Mouse (Mus musculus) c-Kit-negative CD71-positive TER-119-positive erythroid progenitor cells, embryonic 14.5 days (primary cell): Measurements from ENCODE around the gene Padi4.

Experiments
- DNase-seq: peaks from one replicate; pipeline ENCODE4 v3.0.0-alpha.2; 2013; ENCODE audit warnings: low read depth, low spot score

Padi4 gene

GRCm38 (mm10) chr4:140740655-140741054, 33.4 kb downstream of the Padi4 start:
- DNase-seq, result no peak

- peak; percentile 19 for DNase-seq
Observed at GRCm38 (mm10) chr4:140732871-140733270, 41.2 kb downstream of the Padi4 start.

GRCm38 (mm10) chr4:140731654-140732053, 42.4 kb downstream of the Padi4 start:
- no peak for DNase-seq

- DNase-seq, result no peak
Observed at GRCm38 (mm10) chr4:140726907-140727306, 47.1 kb downstream of the Padi4 start.

GRCm38 (mm10) chr4:140724739-140725138, 49.3 kb downstream of the Padi4 start:
- no peak for DNase-seq

GRCm38 (mm10) chr4:140723801-140724200, 50.2 kb downstream of the Padi4 start:
- no peak for DNase-seq

- no peak for DNase-seq
Observed at GRCm38 (mm10) chr4:140723192-140723591, 50.8 kb downstream of the Padi4 start.

GRCm38 (mm10) chr4:140722710-140723109, 51.3 kb downstream of the Padi4 start:
- no peak for DNase-seq

GRCm38 (mm10) chr4:140721968-140722490, 52.0 kb downstream of the Padi4 start:
- no peak for DNase-seq

- DNase-seq, result no peak
Observed at GRCm38 (mm10) chr4:140720091-140720490, 53.9 kb downstream of the Padi4 start.

GRCm38 (mm10) chr4:140718436-140718835, 55.6 kb downstream of the Padi4 start:
- no peak for DNase-seq

- DNase-seq, result no peak
Observed at GRCm38 (mm10) chr4:140716994-140717393, 57.0 kb downstream of the Padi4 start.

- no peak for DNase-seq
Observed at GRCm38 (mm10) chr4:140714586-140714985, 59.5 kb downstream of the Padi4 start.

- no peak for DNase-seq
Observed at GRCm38 (mm10) chr4:140713480-140714365, 60.3 kb downstream of the Padi4 start.

GRCm38 (mm10) chr4:140711360-140711759, 62.7 kb downstream of the Padi4 start:
- DNase-seq, result no peak

GRCm38 (mm10) chr4:140710781-140711180, 63.3 kb downstream of the Padi4 start:
- no peak for DNase-seq

- no peak for DNase-seq
Observed at GRCm38 (mm10) chr4:140709617-140710016, 64.4 kb downstream of the Padi4 start.

GRCm38 (mm10) chr4:140709111-140709510, 64.9 kb downstream of the Padi4 start:
- DNase-seq, result no peak

GRCm38 (mm10) chr4:140708297-140708927, 65.6 kb downstream of the Padi4 start:
- DNase-seq, result no peak

- no peak for DNase-seq
Observed at GRCm38 (mm10) chr4:140707615-140708014, 66.4 kb downstream of the Padi4 start.

GRCm38 (mm10) chr4:140704166-140704565, 69.9 kb downstream of the Padi4 start:
- DNase-seq, result no peak

- DNase-seq, result no peak
Observed at GRCm38 (mm10) chr4:140703636-140704035, 70.4 kb downstream of the Padi4 start.
